Mouse (Mus musculus) heart, embryonic 14.5 days (tissue): ENCODE data around the gene Rhbdd2. TPM values are rescaled to one million over a fixed set of nuclear protein-coding genes. Genes with fewer than 3 reads are reported as not detected.
"Not testable (repeated sequence)": the region's sequence is repeated elsewhere in the genome, so short reads cannot be mapped to it uniquely, and the experiment has no call there.

Experiments used
- ATAC-seq: fragments of 200-750 bp; cut with Nextera tagmentation; 2 replicates; pipeline ENCODE4 v1.8.0; 2017; ENCODE audit warnings: low read depth, moderate TSS enrichment; ENCODE audit not compliant: insufficient number of reproducible peaks, insufficient read depth, low FRiP score
- H3K27ac ChIP-seq, 2 experiments: fragments of 200-500 bp in 1 of 2; fragments of 300-500 bp in 1 of 2; sonication (generic) in 1 of 2; replicated peaks in 1 of 2; 2 replicates each; pipeline ENCODE4 v1.5.1; 2012 to 2014; ENCODE audit warnings: low read depth in 2 of 2, low read length in 2 of 2, control low read depth in 1 of 2, mild to moderate bottlenecking in 1 of 2, mixed read lengths in 1 of 2; ENCODE audit not compliant: control insufficient read depth in 1 of 2, insufficient read depth in 1 of 2
- H3K27me3 ChIP-seq: fragments of 300-500 bp; sonication (generic); 2 replicates; pipeline ENCODE4 v1.6.1; 2014; ENCODE audit warnings: mild to moderate bottlenecking, low read length, control low read depth; ENCODE audit not compliant: control insufficient read depth, insufficient read depth
- H3K36me3 ChIP-seq: fragments of 300-500 bp; sonication (generic); 2 replicates; pipeline ENCODE4 v1.6.1; 2014; ENCODE audit warnings: mild to moderate bottlenecking, control low read depth, low read length, mixed read lengths; ENCODE audit not compliant: control insufficient read depth, insufficient read depth
- H3K4me1 ChIP-seq, 2 experiments: fragments of 200-500 bp in 1 of 2; fragments of 300-500 bp in 1 of 2; sonication (generic) in 1 of 2; 2 replicates each; pipeline ENCODE4 v1.6.1; 2012 to 2014; ENCODE audit warnings: low read length in 2 of 2, control low read depth in 1 of 2, mixed read lengths in 1 of 2; ENCODE audit not compliant: control insufficient read depth in 2 of 2, insufficient read depth in 2 of 2
- H3K4me2 ChIP-seq: fragments of 300-500 bp; sonication (generic); 2 replicates; pipeline ENCODE4 v1.6.1; 2014; ENCODE audit warnings: mild to moderate bottlenecking, low read length
- H3K4me3 ChIP-seq, 2 experiments: fragments of 200-500 bp in 1 of 2; fragments of 300-500 bp in 1 of 2; sonication (generic) in 1 of 2; 2 replicates each; pipeline ENCODE4 v1.5.1; 2012 to 2014; ENCODE audit warnings: low read length in 2 of 2, mild to moderate bottlenecking in 2 of 2, control low read depth in 1 of 2, low read depth in 1 of 2, moderate library complexity in 1 of 2; ENCODE audit not compliant: control insufficient read depth in 1 of 2, insufficient read depth in 1 of 2
- H3K9ac ChIP-seq: fragments of 300-500 bp; sonication (generic); 2 replicates; pipeline ENCODE4 v1.6.1; 2014; ENCODE audit warnings: mild to moderate bottlenecking, low read length
- H3K9me3 ChIP-seq: fragments of 300-500 bp; sonication (generic); 2 replicates; pipeline ENCODE4 v1.6.1; 2016; ENCODE audit warnings: low read length, control low read depth; ENCODE audit not compliant: control insufficient read depth
- WGBS: fragments of 180-500 bp; shearing (Covaris S2); extraction: QIAGEN DNeasy Blood & Tissue Kit; methylation state at CpG from one replicate; pipeline ENCODE4 v1.1.7; 2014; 5-methylcytosine and 5-hydroxymethylcytosine counted together
- polyA plus RNA-seq: library from polyadenylated mRNA; unstranded; fragments of >200 nt; fragmentation: Nextera tagmentation; extraction: Ambion mirVana; gene quantifications from 2 replicates; pipeline ENCODE4 v1.2.1, GENCODE M21; 2014

Rhbdd2 gene
- polyA plus RNA-seq, result 34.2 and 36.7 TPM in 2 replicates

DNA sequence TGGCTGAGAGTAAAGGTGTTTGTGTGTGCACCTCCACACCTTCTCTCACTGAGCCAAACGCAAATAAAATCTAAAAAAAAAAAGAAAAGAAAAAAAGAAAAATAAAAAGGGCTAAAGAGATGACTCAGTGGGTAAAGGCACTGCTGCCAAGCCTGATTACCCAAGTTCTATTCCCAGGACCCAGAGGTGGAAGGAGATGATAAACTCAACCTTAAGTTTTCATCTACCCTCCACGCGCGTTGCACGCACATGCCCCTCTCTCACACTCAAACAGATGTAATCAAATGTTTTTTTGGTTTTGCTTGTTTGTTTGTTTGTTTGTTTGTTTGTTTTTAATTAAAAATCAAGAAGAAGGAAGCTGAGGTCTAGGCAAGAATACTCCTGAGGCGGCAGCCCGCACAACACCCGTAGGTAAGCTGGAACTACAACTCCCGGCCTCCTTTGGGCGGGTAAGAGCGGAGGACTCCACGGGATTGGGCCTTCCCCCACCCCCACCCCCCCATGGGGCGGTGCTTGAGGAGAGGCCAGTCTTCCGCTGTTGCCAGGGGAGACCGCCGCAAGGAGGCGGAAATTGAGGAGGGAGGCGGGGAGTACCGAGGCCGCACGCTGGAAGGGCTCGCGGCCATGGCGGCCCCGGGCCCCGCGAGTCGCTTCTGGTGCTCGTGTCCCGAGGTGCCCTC is at the start of gene Rhbdd2:
Rhbdd2 (plus strand) TSS at position 502 of the 680 bp plus-strand sequence.
- peak; percentile 99 for ATAC-seq
- H3K4me1 ChIP-seq, result peaks cover 0 to 8% of the 10 kb centered on the region in 2 experiments; a peak in 2 of 4 replicates
- WGBS, result 16% methylated on average over 23 of the region's 30 CpGs
- peak within 1 kb of the TSS; percentile 86 for H3K4me2 ChIP-seq
- H3K27ac ChIP-seq, result peak within 1 kb of the TSS; percentile 74 to 77
- peak within 1 kb of the TSS; percentile 88 for H3K9ac ChIP-seq
- peak within 1 kb of the TSS; percentile 84 to 86 for H3K4me3 ChIP-seq
- H3K9me3 ChIP-seq, result no peaks in the 10 kb centered on the region
- H3K27me3 ChIP-seq, result no peaks in the 10 kb centered on the region
- H3K36me3 ChIP-seq, result peaks cover 23% of the 10 kb centered on the region

DNA sequence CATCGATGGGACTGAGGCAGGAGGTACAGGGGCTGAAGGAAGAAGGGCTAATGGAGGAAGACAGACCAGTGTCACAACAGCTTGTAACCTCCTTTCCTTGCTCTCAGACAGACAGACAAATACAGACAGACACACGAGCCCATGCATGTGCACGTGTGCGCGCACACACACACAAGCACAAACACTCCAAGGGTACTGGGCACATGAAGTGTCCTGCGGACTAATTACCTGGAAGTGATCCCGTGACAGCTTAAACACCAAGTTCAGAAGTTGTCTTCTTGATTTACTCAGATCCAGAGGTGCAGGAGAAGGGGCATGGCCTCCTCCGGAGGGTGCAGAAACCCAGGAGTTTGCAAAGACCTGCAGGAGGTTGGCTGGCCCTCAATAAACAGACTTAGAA is 46.7 kb upstream of the Rhbdd2 start:
- Histone ChIP-seq H3K27ac (no peak overlapping the region), H3K4me1 (no peaks in the 10 kb centered on the region), H3K4me3 (no peak overlapping the region), H3K9me3 (no peaks in the 10 kb centered on the region), H3K9ac (no peak overlapping the region), H3K4me2 (no peak overlapping the region), H3K27me3 (no peaks in the 10 kb centered on the region), H3K36me3 (no peaks in the 10 kb centered on the region)
- no peak for ATAC-seq
- 85% methylated on average over 8 of the region's 8 CpGs for WGBS

DNA sequence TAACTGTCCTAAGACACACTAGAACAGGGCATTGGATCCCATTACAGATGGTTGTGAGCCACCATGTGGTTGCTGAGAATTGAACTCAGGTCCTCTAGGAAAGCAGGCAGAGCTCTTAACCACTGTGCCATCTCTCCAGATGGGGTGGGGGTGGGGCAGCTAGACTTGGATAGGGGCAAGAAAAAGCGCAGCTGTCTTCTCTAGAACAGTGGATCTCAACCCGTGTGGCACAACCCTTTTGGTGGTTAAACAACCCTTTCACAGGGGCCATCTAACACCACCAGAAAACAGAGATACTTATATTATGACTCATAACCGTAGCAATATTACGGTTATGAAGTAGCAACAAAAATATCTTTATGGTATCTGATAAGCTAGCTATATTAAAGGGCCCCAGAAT is 44.7 kb upstream of the Rhbdd2 start:
- Histone ChIP-seq H3K9ac (no peak overlapping the region), H3K4me2 (no peak overlapping the region), H3K27me3 (no peaks in the 10 kb centered on the region), H3K27ac (no peak overlapping the region), H3K4me3 (no peak overlapping the region), H3K9me3 (peaks cover 5% of the 10 kb centered on the region; the same call in 1 of the 2 replicates), H3K36me3 (no peaks in the 10 kb centered on the region), H3K4me1 (no peaks in the 10 kb centered on the region)
- 77% methylated on average over 4 of the region's 4 CpGs for WGBS
- no peak for ATAC-seq

DNA sequence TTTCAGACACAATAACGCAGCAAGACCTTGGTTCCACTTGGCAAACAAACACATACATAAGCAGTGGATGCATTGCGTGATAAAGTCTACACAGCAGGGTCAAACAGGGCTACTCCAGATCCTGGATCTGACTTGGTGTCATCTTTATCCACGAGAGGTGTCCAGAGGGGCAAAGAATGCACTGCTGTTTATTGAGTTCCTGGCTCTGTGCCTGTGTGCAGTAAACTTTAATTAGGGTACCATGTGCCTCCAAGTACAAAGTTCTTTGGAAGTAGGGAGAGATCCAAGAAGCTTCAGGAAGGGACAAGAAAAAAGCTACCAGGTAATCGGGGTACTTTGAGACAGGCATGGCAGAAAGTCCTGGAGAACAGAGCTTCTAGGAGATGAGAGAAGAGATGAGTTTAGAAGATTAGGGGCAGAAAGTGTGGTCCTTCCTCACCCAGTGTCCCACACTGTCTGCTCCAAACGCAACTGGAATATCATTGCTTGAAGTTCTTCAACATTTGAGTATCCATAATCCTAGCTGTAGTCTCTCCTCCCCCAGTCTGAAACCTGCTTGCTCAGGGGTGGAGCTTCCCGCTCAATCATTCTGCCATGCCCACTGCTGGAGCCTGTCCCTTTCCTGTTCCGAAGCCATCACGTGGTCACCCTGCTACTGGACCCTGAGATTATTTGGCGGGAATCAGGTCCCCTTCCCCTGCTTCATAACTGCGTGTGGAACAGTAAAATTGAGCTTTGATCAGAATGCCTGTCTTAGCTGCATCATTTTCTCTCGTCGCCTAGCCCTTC is 42.2 kb upstream of the Rhbdd2 start:
- Histone ChIP-seq H3K4me1 (no peaks in the 10 kb centered on the region), H3K36me3 (no peaks in the 10 kb centered on the region), H3K27me3 (no peaks in the 10 kb centered on the region), H3K9me3 (peaks cover 5% of the 10 kb centered on the region; the same call in 1 of the 2 replicates), H3K27ac (no peak overlapping the region), H3K9ac (no peak overlapping the region), H3K4me2 (no peak overlapping the region), H3K4me3 (no peak overlapping the region)
- no peak for ATAC-seq
- 78% methylated on average over 12 of the region's 12 CpGs for WGBS

DNA sequence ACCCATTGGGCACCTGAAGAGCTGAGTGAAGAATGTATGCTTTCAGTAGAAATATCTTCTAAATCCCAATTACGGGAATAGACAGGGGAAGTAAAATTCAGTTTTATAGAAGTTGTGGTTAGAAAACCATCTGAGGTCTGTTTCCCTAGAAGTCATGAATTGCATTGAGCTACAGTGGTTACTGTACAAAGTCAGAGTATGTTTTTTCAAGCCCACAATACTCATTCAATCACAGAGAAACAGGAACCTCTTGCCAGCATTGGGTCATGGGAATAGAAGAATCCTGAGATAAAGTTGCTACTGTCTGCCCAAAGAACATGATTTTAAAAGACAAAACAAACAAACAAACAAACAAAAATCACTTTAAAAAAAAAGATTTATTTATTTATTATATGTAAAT is 27.8 kb upstream of the Rhbdd2 start:
- not testable (repeated sequence) for H3K4me2 ChIP-seq, ATAC-seq, H3K27ac ChIP-seq, H3K9ac ChIP-seq, H3K27me3 ChIP-seq, H3K36me3 ChIP-seq, H3K4me1 ChIP-seq, H3K9me3 ChIP-seq, H3K4me3 ChIP-seq
- no CpG with 5 or more reads among the region's 1 CpGs for WGBS

DNA sequence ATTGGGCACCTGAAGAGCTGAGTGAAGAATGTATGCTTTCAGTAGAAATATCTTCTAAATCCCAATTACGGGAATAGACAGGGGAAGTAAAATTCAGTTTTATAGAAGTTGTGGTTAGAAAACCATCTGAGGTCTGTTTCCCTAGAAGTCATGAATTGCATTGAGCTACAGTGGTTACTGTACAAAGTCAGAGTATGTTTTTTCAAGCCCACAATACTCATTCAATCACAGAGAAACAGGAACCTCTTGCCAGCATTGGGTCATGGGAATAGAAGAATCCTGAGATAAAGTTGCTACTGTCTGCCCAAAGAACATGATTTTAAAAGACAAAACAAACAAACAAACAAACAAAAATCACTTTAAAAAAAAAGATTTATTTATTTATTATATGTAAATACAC is 25.7 kb upstream of the Rhbdd2 start:
- H3K9me3 ChIP-seq, result not testable (repeated sequence)

DNA sequence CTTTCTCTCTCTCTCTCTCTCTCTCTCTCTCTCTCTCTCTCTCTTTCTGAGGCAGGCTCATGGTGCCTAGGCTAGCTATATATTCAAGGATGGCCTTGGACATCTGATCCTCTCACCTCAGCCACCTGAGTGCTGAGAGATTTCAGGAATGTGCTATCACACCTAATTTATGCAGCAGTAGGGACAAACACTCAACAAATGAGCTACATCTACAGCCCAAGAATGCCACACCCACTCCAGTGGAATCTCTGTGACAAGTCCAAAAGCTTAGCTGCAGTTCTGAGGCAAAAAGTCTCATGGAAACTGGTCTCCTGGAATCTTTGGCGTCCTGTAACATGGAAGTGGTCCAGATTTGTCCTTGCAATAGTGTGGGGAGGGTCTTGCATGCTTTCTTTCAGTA is 24.8 kb upstream of the Rhbdd2 start:
- Histone ChIP-seq H3K27me3 (no peaks in the 10 kb centered on the region), H3K4me3 (no peak overlapping the region), H3K9me3 (peaks cover 11% of the 10 kb centered on the region), H3K4me2 (no peak overlapping the region), H3K4me1 (no peaks in the 10 kb centered on the region), H3K9ac (no peak overlapping the region), H3K27ac (no peak overlapping the region), H3K36me3 (no peaks in the 10 kb centered on the region)
- no peak for ATAC-seq
- 48% methylated on average over 1 of the region's 1 CpGs for WGBS

More for the DNA sequence above, 25.7 kb upstream of the Rhbdd2 start:
- not testable (repeated sequence) for H3K9ac ChIP-seq, H3K36me3 ChIP-seq, H3K4me3 ChIP-seq, H3K4me1 ChIP-seq, H3K4me2 ChIP-seq, ATAC-seq, H3K27me3 ChIP-seq, H3K27ac ChIP-seq
- no CpG with 5 or more reads among the region's 1 CpGs for WGBS
